Mouse (Mus musculus): ENCODE results near the gene Tyw1.

Gene Tyw1

DNA sequence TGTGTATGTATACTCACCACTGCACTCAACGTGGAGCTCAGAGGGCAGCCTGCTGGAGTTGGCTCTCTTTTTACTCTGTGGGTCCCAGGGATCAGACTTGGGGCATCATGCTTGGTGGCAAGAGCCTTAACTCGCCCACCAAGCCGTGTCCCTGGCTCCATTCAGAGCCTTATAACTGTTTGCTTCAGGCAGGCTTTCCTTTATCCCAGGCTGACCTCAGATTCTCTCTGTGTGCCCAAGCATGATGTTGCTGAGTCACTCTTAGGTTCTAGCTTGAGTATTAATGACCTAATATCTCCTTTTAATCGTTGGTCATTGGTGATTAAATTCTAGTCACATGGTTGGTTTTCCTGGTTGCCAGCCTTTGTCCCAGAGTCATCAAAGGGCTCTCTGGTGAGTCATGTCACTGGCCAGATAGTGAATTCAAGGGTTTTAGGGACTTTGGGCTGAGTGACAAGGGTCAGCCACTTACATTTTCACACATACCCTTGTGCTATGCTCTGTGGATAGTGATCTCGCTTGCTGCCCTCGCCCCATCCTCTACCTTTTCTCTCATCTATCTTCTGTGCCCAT, 9.1 kb downstream of the Tyw1 start:
- DNase-seq: no peak

- peak; percentile 31 for DNase-seq
These were observed 11.2 kb downstream of the Tyw1 start for GRCm38 (mm10) chr5:130266651-130267050.

GRCm38 (mm10) chr5:130267316-130267715, 11.9 kb downstream of the Tyw1 start:
- DNase-seq: peak; percentile 21

- DNase-seq: no peak
These were observed 13.6 kb downstream of the Tyw1 start for GRCm38 (mm10) chr5:130268976-130269375.

- DNase-seq: no peak
These were observed 16.9 kb downstream of the Tyw1 start for GRCm38 (mm10) chr5:130272344-130272743.

GRCm38 (mm10) chr5:130273046-130273445, 17.6 kb downstream of the Tyw1 start:
- DNase-seq: no peak

DNA sequence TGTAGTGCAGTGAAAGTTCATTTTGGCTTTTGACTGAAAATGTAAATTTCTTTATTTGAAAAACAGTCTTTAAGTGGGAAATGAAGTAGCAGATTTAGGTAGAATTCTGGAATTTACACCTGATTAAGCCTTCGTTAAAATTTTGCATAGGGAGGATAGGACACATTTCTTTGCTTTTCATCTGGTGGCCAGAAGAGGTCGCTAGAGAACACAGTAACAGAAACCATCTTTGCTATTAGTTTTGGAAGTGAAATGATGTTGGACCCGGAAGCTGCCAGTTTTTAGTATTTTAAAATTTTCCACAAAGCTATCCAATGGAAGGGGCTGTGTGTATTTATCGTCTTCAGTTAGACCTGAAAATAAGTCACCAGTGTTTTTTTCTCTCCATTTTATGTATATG, 20.1 kb downstream of the Tyw1 start:
- no peak for DNase-seq

DNA sequence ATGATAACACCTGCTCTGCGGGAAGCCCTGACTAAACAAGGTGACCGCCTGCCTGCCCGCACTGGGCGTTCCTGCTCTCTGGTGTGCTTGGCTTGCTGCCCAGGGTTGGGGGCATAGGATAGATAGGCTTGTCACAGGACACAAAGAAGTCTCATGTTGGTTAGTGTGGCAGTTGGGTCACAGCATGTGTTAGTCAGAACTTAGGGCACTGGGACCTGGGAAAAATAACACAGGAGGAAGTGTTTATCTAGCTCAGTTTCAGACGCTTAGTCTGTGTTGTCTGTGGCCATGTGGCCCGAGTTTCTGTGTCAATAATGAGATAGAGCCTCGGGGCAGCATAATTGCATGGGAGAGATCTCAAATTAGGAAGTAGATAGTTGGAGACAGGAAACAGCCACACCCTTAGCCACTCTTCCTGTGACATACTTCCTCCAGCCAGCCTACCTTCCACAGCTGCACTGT, 22.6 kb downstream of the Tyw1 start:
- no peak for DNase-seq

DNA sequence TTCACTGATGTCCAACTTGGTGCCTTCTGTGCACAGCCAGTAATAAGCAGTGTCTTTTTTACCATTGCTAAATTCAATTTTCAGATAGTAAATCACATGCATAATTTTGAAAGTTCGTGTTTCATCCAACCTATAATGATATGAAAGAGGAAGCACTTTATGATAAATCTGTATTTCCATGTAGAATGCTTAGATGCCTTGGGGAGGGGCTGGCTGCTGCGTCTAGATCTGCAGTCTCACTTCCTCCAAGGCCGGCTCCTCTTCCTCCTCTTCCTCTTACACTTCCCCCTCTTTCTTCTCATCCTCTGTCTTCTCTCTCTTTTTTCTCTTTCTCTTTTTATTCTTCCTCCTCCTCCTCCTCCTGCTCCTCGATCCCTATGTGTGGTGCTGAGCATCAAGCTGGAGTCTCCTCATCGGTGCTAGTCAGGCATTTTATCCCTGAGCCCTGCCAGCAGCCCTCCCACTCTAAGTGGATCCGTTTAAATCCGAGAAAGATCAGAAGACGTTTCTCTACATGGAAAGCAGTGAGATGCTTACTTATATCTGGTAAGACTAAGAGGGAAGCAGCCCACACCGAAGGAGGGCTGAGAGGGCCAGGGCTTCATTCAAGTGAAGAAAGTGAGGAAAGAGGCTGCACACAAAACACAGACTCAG, 27.8 kb downstream of the Tyw1 start:
- no peak for DNase-seq

- DNase-seq: no peak
These were observed 32.7 kb downstream of the Tyw1 start for GRCm38 (mm10) chr5:130288106-130288505.

GRCm38 (mm10) chr5:130290242-130290641, 34.8 kb downstream of the Tyw1 start:
- peak; percentile 7 for DNase-seq

DNA sequence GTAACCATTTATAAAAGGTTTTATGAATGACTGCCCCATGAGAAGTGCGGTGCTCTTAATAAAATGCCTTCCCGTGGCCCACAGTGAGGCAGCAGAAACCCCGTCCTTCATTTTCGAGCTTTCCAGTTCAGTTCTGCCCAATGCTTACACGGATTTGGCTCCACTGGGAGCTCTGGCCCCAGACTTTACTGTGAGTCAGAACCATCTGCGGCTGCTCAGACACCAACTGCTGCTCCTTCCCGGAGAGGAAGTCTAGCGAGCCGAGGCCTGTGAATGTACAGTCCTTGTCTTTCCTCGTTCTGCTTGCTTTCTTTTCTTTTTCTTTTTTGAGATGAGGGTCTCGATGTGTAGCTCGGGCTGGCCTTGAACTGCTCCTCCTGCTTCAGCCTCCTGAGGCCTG, 35.4 kb downstream of the Tyw1 start:
- DNase-seq: no peak

DNA sequence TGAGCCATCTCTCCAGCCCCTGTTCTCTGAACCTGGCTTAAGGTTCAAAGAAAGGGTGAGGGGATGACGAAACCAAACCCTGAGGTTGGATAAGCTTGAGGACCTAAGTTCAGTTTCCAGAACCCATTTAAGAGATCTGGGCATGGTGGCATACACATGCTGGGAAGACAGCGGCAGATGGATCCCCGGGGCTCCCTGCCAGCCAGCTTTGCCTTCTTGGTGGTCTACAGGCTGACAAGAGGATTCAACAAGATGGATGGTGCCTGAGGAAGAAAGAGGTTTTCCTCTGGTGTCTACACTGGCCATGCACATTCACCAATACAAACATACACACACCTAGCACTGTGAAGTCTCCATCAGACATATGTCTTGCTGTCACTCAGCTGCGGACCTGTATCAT, 37.6 kb downstream of the Tyw1 start:
- DNase-seq: no peak

- no peak for DNase-seq
These were observed 38.5 kb downstream of the Tyw1 start for GRCm38 (mm10) chr5:130293941-130294340.

DNA sequence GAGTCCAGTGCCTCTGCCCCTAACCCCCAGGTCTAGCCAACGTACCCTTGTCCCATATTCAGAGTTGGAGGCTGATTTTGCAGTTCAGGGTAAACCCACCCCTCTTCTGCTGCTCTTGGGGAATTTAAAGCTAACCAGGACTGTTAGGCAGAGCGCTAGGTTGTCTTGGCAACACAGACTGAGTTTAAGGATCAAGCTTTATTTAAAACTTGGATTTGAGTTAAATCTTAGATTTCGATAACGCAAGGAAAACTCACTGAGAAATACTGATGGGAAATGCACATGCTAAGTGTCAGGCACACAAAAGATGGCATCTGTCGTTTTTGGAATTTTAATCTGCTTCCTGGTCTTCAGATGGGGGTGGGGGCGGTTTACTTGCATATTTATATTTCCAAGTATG, 39.2 kb downstream of the Tyw1 start:
- DNase-seq: no peak

GRCm38 (mm10) chr5:130296071-130296470, 40.7 kb downstream of the Tyw1 start:
- no peak for DNase-seq

DNA sequence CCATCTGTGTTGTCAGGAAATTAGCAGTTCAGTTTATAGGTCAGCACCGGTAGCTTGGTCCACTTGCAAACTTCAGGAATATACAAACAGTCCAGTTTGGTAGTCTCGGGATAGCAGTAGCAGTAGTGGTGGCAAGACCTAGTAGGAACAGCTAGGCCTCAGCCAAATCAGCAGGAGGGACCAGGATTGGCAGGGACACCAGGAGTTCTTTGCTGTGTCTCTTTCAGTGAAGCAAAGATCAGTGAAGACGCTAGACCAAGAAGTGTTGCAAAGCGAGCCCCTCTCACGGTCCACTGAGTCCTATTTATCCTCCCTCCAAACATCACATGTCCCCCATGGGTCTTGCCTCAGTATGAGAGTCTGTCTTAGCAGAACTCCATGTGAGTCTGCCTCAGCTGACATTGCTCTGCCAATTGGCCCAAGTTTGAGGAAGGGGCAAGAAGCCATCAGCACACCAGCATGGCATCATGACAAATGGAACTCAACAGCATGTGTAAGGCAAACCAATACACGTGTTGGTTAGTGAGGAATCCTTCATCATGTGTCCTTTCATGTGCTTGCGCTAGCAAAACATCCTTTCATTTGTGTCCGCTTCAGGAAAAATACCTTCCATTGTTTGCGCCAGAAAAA, 43.5 kb downstream of the Tyw1 start:
- DNase-seq: no peak

- DNase-seq: no peak
These were observed 44.1 kb downstream of the Tyw1 start for GRCm38 (mm10) chr5:130299526-130299925.

- no peak for DNase-seq
These were observed 48.2 kb downstream of the Tyw1 start for GRCm38 (mm10) chr5:130303611-130304010.

DNA sequence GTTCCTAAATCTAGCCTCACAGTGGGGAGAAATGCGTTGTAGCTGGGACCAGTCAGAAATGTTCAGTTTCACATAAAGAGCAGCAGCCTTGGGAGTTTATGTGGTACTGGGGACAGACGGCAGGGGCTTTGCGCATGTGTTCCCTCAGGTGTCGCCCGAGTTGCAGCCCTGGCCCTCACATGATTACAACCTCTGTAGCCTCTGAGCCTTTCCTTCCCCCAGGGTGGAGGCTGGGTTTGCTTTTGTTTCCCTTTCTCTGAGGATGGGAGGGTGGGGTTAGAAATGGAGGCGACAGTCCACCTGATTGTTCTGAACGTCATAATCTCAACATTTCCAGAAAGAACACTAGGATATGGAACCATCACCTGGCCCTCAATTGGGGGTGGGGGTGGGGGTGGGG, 52.5 kb downstream of the Tyw1 start:
- DNase-seq: no peak

DNA sequence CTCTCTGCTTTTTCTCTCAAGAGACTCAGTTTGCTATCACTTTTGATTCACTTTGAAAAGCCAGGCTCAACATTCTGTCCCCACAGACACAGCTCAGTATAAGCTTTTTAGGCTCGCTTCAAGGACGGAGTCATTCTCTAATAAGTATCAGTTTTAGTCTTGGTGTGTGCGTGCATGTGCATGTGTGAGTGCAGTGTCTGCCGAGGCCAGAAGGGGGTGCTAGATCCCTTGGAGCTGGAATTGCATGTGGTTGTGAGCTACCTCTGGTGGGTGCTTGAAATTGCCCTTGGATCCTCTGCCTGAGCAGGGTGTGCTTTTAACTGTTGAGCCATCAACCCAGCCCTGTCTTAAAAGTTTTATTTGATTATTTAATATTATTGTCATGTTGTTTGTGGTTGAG, 54.7 kb downstream of the Tyw1 start:
- DNase-seq: no peak

DNA sequence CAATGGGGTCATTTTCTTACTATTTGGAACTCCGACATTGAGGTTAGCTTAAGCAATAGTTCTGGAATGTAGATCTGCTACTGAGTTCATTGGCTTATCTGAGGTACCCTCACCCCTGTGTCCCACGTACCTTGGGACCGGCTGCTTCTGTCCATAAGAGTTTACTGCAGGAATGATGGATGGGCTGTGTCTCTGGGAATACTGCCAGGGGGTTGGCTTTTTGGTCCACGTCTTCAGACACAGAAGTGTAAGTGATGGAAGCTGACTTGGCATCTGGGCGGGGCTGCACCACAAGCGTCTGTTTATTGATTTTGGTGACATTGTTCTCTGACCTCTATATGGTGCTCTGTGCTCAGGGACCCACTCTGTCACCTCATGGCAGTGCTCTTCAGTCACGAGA, 55.4 kb downstream of the Tyw1 start:
- DNase-seq: no peak

DNA sequence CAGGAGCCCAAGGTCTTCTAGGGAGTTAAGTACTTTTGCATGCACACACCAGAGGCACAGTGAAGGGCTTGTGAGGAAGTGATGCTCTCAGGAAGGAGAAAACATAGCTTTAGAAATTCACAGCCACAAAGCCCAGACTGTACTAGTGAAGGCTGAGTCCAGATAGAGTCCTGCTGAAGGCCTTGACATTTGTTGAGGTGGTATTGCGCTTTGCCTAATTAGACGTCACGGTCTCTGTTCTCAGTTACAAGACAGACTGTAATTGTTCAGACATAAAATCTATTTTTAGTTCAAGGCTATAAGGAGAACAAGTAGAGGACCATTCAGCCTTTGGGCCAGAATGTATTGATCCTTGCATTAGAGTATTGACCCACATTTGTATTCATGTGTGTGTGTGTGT, 58.1 kb downstream of the Tyw1 start:
- no peak for DNase-seq

- DNase-seq: no peak
These were observed 59.5 kb downstream of the Tyw1 start for GRCm38 (mm10) chr5:130314926-130315325.

GRCm38 (mm10) chr5:130316321-130316720, 60.9 kb downstream of the Tyw1 start:
- no peak for DNase-seq

Data from thymus, postnatal 25 days (tissue).